Mouse (Mus musculus): ENCODE measurements around the gene Ugt1a6a. TPM values are rescaled to one million over a fixed set of nuclear protein-coding genes. Genes with fewer than 3 reads are reported as not detected.
"Not testable (repeated sequence)": the region's sequence is repeated elsewhere in the genome, so short reads cannot be mapped to it uniquely, and the experiment has no call there.

The Ugt1a6a gene
- polyA plus RNA-seq, 1 experiment from 2014 or later = 3.7 TPM

DNA sequence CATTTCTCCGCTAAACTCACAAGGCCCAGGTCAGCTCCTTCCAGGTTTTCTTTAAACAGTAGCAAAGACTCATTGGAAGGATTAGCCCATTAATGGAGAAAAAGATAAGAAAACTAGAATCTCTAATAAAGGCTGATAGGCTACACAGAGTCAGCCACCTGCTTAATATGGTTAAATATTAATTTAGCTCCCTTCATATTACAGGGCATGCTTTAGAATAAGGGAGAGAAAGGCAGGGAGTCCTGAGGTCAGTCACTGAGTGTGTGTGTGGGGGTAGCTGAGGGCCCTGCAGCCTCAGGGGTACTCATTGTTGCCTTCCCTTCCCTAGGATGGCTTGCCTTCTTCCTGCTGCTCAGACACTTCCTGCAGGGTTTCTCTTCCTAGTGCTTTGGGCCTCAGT lies 3.5 kb downstream of the Ugt1a6a start:
- Histone ChIP-seq H3K9ac (no peak overlapping the region), H3K36me3 (no peaks in the 10 kb centered on the region), H3K4me1 (replicated peaks) (peaks cover 4% of the 10 kb centered on the region; the same call in 1 of the 2 replicates), H3K4me3 (no peak overlapping the region), H3K27ac (replicated peaks) (no peak overlapping the region), H3K27me3 (no peaks in the 10 kb centered on the region), H3K9me3 (no peaks in the 10 kb centered on the region), H3K4me2 (no peak overlapping the region)
- no peak for ATAC-seq (ENCODE audit: low FRiP score, low read depth)
- WGBS = 91% methylated on average over 1 of the region's 1 CpGs

DNA sequence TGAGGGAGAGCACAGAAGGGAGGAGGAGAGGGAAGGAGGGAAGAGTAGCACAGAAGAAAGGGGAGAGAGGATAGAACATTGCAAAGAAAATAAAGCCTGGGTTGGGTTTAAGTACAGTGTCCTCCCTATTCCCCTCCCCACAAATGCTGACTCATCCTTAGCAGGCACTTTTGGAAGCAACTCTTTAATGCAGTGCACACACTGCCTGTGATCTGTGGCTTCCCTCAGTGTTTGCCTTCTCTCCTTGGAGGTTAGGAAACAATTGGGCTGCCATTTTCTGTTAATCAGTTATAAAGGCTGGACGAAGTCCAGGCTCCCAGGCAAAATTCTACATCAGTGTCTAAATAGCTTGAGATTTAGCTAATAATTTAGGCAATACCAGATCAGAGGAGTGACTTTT lies 5.9 kb downstream of the Ugt1a6a start:
- not testable (repeated sequence) for H3K27ac ChIP-seq (replicated peaks); H3K27me3 ChIP-seq; H3K4me3 ChIP-seq; H3K9ac ChIP-seq; H3K4me1 ChIP-seq (replicated peaks); H3K9me3 ChIP-seq; H3K36me3 ChIP-seq; ATAC-seq (ENCODE audit: low FRiP score, low read depth); H3K4me2 ChIP-seq
- 40% methylated on average over 1 of the region's 1 CpGs for WGBS

DNA sequence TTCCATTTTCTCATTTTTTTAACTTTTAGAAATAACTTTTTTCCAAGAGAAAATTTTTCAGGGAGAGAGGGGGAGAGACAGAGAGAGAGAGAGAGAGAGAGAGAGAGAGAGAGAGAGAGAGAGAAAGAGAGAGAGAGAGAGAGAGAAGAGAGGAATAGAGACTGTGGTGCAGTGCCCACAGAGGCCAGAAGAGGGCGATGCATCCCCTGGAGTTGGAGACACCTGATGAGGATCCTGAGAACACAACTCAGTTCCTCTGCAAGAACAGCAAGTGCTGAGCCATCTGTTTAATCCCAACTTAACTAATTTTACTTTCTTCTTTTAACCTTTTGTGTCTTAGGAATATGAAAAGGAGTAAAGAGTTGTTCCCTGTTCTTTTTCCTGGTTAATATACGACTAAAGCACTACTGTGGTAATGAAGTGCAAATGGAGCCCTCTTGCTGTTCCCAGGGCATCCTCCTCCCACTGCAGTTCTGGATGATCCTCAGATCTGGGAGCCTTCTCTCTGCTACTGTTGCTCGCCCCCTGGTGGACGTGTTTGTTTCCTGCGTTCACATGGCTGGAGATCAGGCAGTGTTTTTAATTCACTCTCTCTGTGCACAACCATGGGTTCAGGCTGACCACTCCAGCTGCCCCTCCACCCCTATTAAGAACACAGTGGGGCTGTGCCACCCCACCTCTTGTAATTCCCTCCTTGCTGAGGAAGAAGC lies 9.5 kb downstream of the Ugt1a6a start:
- not testable (repeated sequence) for H3K9ac ChIP-seq; H3K36me3 ChIP-seq; H3K9me3 ChIP-seq; H3K4me1 ChIP-seq (replicated peaks); H3K27ac ChIP-seq (replicated peaks); H3K4me2 ChIP-seq; H3K4me3 ChIP-seq; H3K27me3 ChIP-seq; ATAC-seq (ENCODE audit: low FRiP score, low read depth)
- WGBS = 5% methylated on average over 5 of the region's 5 CpGs

DNA sequence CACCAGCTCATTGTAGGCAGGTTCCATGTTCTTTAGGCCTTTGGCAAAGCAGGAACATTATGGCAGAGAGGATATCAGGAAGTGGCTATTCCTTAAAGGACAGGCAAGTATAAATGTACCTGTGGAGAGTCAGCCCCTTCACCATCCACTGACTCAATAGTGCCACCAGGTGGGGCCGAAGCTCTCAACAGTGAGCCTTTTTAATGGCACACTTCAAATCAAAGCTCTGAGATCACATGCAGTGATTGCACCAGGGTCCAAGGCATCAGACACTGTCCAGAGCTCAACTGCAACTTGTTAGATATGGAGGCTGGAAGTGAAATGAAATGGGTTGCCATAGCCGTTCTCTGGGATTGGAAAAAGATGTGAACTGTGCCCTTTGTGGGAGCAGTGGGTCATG lies 10.7 kb downstream of the Ugt1a6a start:
- H3K9me3 ChIP-seq; H3K4me3 ChIP-seq; H3K4me2 ChIP-seq; H3K36me3 ChIP-seq; H3K9ac ChIP-seq; H3K4me1 ChIP-seq (replicated peaks); H3K27me3 ChIP-seq; ATAC-seq (ENCODE audit: low FRiP score, low read depth); H3K27ac ChIP-seq (replicated peaks): not testable (repeated sequence)
- WGBS = 79% methylated on average over 2 of the region's 2 CpGs

DNA sequence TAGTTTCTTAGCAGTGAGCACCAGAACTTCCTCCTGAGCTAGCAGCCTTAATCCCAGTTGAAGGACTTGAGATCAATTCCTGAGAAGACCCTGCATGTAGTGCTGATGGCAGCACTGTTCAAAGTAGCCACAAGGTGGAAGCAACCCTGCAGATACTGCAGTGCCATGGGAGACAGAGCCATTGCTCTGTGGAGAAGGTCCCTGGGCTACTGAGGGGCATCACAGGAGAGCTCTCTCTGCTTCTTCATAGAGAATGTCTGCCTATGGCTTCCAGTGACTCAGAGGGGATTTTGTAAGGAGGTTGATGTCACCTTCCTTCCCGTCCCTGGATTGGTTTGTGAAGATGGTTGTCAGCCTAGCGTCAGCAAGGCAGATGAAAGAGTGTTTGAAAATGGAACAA lies 15.5 kb downstream of the Ugt1a6a start:
- H3K9me3 ChIP-seq; H3K36me3 ChIP-seq; ATAC-seq (ENCODE audit: low FRiP score, low read depth); H3K9ac ChIP-seq; H3K4me3 ChIP-seq; H3K4me2 ChIP-seq; H3K4me1 ChIP-seq (replicated peaks); H3K27ac ChIP-seq (replicated peaks); H3K27me3 ChIP-seq: not testable (repeated sequence)
- WGBS = 77% methylated on average over 2 of the region's 2 CpGs

DNA sequence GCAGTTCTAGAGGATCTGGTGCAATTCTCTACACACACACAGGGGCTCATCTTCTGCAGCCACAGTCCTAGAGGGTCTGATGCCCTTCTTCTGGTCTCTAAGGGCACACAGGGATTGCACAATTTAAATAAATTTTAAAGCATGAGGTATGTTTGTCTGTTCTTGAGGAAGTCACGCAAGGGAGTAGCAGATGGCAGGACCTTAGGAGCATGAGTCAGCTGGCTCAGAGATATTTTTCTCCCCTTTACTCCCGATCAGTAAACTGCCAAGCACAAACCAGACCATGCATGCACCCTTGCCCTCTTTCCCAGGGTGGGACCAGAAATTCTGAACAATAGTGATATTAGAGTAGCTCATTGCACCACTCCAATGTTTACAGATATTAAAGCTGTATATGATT lies 23.8 kb downstream of the Ugt1a6a start:
- Histone ChIP-seq H3K27ac (replicated peaks) (no peak overlapping the region), H3K27me3 (no peaks in the 10 kb centered on the region), H3K9me3 (no peaks in the 10 kb centered on the region), H3K4me1 (replicated peaks) (no peaks in the 10 kb centered on the region), H3K4me2 (no peak overlapping the region), H3K4me3 (no peak overlapping the region), H3K36me3 (no peaks in the 10 kb centered on the region), H3K9ac (no peak overlapping the region)
- WGBS = 83% methylated on average over 2 of the region's 2 CpGs
- no peak for ATAC-seq (ENCODE audit: low FRiP score, low read depth)

DNA sequence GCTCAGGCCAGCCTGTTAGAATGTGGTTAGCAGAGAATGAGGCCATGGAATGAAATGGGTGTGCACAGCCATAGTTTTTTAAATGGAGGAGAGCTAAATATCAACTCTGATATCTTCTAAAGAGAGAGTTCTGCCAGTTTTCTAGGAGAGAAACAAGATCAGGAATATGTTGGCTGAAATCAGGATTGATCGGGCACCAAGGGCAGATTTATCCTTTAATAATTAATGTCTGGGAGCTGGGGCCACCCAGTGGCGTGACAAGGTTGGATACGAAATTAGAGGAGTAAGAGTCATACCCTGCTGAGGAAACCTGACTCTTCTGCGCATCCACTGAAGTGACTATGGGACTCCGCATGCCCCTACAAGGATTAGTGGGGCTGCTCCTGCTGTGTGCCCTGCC lies 31.1 kb downstream of the Ugt1a6a start, which contains the start of gene Ugt1a5:
Gene Ugt1a5, plus strand, starts transcription at position 302 of the 400 bp plus-strand sequence.
- H3K4me3 ChIP-seq = no peak within 1 kb of the TSS
- no peaks in the 10 kb centered on the region for H3K9me3 ChIP-seq
- H3K27ac ChIP-seq (replicated peaks) = no peak within 1 kb of the TSS
- H3K27me3 ChIP-seq = no peaks in the 10 kb centered on the region
- no peak within 1 kb of the TSS for H3K4me2 ChIP-seq
- WGBS = 80% methylated on average over 5 of the region's 5 CpGs
- H3K36me3 ChIP-seq = no peaks in the 10 kb centered on the region
- ATAC-seq (ENCODE audit: low FRiP score, low read depth) = no peak
- no peaks in the 10 kb centered on the region for H3K4me1 ChIP-seq (replicated peaks)
- no peak within 1 kb of the TSS for H3K9ac ChIP-seq

DNA sequence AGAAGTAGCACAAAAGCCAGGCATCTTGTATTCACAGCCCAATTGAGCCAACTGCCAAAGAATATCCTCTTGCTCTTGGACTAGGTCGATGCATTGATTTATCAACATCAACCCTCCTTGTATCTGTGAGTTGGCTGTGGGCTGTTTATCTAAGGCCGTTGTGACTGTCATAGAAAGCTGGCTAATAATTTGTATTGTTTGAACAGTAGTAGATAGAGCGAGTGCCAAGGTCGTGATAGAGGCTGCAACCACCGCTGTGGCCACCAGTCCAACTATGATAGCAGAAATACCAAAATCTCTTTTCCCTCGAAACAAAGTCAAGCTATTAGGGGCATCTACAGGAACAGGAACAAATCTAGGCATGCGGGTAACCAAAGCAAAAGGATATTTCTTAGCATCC lies 37.6 kb downstream of the Ugt1a6a start:
- not testable (repeated sequence) for H3K36me3 ChIP-seq; H3K27ac ChIP-seq (replicated peaks); H3K4me3 ChIP-seq; H3K27me3 ChIP-seq; ATAC-seq (ENCODE audit: low FRiP score, low read depth); H3K9me3 ChIP-seq; H3K4me2 ChIP-seq; H3K9ac ChIP-seq; H3K4me1 ChIP-seq (replicated peaks)
- 87% methylated on average over 6 of the region's 7 CpGs for WGBS

DNA sequence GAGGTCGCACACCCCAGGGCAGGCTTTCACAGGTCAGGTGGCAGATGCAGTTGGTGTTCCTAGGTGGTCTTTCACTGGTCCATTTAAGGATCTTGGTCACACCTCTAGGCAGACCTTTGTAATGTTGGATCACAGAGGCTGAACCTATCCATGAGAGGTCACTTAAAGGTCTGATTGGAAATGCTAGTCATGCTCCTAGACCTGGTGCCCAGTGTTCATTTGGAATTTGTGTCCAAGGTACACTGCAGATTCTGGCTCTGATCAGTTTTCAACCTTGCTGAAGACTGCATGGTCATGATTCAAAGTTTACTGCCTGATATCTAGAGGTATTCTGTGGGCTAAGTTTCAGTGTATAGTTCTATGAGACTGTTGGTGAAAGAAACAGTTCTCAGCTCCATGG lies 45.0 kb downstream of the Ugt1a6a start:
- 92% methylated on average over 1 of the region's 1 CpGs for WGBS

DNA sequence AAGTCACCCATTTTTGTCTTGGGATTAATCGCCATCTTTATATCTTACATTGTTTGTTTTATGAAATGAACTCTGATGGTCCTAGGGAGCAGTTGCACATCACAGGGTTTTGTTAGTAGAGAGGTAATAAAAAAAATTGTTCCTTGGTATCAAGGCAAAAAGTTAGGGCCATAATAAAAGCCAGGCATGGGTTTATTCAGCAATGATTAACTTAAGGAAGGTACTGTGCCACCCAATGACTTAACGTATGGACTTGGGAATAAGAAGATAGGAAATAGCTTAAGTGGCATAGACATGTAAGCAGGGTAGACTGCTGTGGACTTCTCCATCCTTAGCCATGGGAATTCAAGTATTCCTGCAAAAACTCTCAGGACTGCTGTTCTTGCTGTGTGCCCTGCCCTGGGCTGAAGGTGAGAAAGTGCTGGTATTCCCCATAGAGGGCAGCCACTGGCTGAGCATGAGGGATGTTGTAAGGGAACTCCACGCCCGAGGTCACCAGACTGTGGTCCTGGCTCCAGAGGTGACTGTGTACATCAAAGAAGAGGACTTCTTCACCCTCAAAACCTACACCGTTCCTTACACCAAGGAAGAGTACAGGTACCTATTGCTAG lies 51.8 kb downstream of the Ugt1a6a start:
- no peaks in the 10 kb centered on the region for H3K36me3 ChIP-seq
- no peak overlapping the region for H3K27ac ChIP-seq (replicated peaks)
- no peak overlapping the region for H3K4me3 ChIP-seq
- no peak for ATAC-seq (ENCODE audit: low FRiP score, low read depth)
- no peak overlapping the region for H3K4me2 ChIP-seq
- 86% methylated on average over 5 of the region's 5 CpGs for WGBS
- H3K9me3 ChIP-seq = no peaks in the 10 kb centered on the region
- no peak overlapping the region for H3K9ac ChIP-seq
- H3K27me3 ChIP-seq = no peaks in the 10 kb centered on the region
- no peaks in the 10 kb centered on the region for H3K4me1 ChIP-seq (replicated peaks)

More for the DNA sequence above, 45.0 kb downstream of the Ugt1a6a start:
- H3K36me3 ChIP-seq = no peaks in the 10 kb centered on the region
- ATAC-seq (ENCODE audit: low FRiP score, low read depth) = no peak
- no peak overlapping the region for H3K9ac ChIP-seq
- H3K27me3 ChIP-seq = no peaks in the 10 kb centered on the region
- H3K4me2 ChIP-seq = no peak overlapping the region
- H3K4me3 ChIP-seq = no peak overlapping the region
- no peaks in the 10 kb centered on the region for H3K4me1 ChIP-seq (replicated peaks)
- H3K27ac ChIP-seq (replicated peaks) = no peak overlapping the region
- H3K9me3 ChIP-seq = no peaks in the 10 kb centered on the region; the same call in 1 of the 2 replicates

DNA sequence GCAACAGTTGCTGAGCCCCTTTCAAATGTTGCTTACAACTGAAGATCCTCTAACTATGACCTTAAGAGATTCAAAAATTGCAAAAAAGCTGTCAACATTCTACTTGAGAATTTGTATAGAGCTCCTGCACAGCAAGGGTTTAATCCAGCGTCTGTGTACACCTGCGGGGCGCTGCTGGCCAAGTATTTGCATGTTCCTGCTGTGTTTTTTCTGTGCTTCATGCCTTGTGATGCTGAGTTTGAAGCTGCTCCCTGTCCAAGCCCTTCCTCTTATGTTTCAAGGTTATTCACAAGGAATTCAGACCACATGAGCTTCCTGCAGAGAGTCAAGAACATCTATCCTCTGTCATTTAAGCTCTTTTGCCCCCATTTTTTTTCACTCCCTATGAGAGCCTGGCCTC lies 57.5 kb downstream of the Ugt1a6a start:
- Histone ChIP-seq H3K27me3 (no peaks in the 10 kb centered on the region), H3K4me3 (no peak overlapping the region), H3K9me3 (no peaks in the 10 kb centered on the region), H3K4me2 (no peak overlapping the region), H3K9ac (no peak overlapping the region), H3K4me1 (replicated peaks) (no peaks in the 10 kb centered on the region), H3K27ac (replicated peaks) (no peak overlapping the region), H3K36me3 (no peaks in the 10 kb centered on the region)
- ATAC-seq (ENCODE audit: low FRiP score, low read depth) = no peak
- 70% methylated on average over 3 of the region's 3 CpGs for WGBS

DNA sequence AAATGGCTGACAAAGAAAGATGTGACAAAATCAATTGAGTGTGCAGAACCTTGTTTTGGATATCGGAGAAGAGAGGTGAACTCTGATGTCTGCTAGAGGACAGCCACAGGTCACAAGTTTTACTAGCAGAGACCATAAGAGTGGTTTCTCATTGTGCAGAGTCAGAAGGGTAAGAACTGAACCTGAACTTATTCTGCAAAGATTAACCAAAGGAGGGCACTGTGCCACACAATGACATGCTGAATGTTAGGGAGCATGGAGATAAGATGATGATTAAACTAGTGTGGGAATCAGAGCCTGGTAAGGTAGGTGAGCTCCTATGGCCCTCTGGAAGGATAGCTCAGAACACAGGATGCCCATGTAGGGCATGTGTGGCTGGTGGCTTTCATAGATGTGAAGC lies 61.1 kb downstream of the Ugt1a6a start:
- Histone ChIP-seq H3K9ac (no peak overlapping the region), H3K36me3 (no peaks in the 10 kb centered on the region), H3K27me3 (no peaks in the 10 kb centered on the region), H3K4me3 (no peak overlapping the region), H3K9me3 (no peaks in the 10 kb centered on the region), H3K4me2 (no peak overlapping the region), H3K27ac (replicated peaks) (no peak overlapping the region), H3K4me1 (replicated peaks) (no peaks in the 10 kb centered on the region)
- 91% methylated on average over 1 of the region's 1 CpGs for WGBS
- ATAC-seq (ENCODE audit: low FRiP score, low read depth) = no peak

DNA sequence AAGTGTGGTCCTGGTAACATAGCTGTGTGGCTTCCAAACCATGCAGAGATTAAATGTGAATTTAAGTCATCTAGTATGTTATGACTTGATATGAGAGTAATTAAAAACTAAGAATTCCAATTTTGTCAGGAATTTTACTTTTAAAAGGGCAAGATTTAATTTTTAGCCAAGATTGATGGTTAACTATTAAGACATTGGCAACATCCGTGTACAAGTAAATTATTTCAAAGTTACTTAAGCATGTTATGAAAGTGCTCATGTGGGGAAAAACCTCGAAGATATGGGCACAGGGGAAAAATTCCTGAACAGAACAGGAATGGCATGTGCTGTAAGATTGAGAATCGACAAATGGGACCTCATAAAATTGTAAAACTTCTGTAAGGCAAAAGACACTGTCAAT lies 62.8 kb downstream of the Ugt1a6a start:
- no peaks in the 10 kb centered on the region for H3K36me3 ChIP-seq
- H3K9ac ChIP-seq = no peak overlapping the region
- ATAC-seq (ENCODE audit: low FRiP score, low read depth) = no peak
- 81% methylated on average over 3 of the region's 3 CpGs for WGBS
- H3K9me3 ChIP-seq = no peaks in the 10 kb centered on the region
- no peak overlapping the region for H3K27ac ChIP-seq (replicated peaks)
- H3K4me1 ChIP-seq (replicated peaks) = no peaks in the 10 kb centered on the region
- no peak overlapping the region for H3K4me3 ChIP-seq
- no peak overlapping the region for H3K4me2 ChIP-seq
- no peaks in the 10 kb centered on the region for H3K27me3 ChIP-seq

Data from hindbrain, embryonic 15.5 days (tissue).